Mouse (Mus musculus) frontal cortex, postnatal 36 days (tissue): ENCODE results near the gene Gbgt1.

Experiments
- DNase-seq, 2 experiments: peaks; one replicate each; pipeline ENCODE4 v3.0.0; 2022; ENCODE audit warnings: low spot score in 2 of 2

The Gbgt1 gene

GRCm38 (mm10) chr2:28528354-28528730 is 31.7 kb downstream of the Gbgt1 start:
- DNase-seq: no peak

- no peak for DNase-seq
Measured at GRCm38 (mm10) chr2:28529856-28530255, 33.2 kb downstream of the Gbgt1 start.

DNA sequence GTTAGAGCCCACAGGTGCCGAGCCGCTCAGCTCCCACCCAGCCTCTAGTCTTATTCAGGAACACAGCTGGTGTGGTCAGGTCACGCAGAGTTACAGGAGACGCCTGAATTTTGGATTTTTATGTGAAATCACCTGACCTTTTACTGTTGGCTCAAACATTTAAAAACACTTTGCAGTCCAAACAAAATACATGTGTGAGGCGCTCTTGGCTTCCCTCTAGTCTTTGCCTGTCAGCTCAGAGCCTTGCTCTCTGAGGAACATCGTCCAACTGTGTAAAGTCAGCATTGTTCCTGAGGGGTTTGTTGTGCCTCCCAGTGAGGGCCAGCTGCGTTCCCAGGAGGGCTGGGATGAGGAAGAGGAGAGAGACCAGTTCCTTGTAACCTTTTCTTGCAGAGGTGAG is 33.6 kb downstream of the Gbgt1 start:
- no peak for DNase-seq

DNA sequence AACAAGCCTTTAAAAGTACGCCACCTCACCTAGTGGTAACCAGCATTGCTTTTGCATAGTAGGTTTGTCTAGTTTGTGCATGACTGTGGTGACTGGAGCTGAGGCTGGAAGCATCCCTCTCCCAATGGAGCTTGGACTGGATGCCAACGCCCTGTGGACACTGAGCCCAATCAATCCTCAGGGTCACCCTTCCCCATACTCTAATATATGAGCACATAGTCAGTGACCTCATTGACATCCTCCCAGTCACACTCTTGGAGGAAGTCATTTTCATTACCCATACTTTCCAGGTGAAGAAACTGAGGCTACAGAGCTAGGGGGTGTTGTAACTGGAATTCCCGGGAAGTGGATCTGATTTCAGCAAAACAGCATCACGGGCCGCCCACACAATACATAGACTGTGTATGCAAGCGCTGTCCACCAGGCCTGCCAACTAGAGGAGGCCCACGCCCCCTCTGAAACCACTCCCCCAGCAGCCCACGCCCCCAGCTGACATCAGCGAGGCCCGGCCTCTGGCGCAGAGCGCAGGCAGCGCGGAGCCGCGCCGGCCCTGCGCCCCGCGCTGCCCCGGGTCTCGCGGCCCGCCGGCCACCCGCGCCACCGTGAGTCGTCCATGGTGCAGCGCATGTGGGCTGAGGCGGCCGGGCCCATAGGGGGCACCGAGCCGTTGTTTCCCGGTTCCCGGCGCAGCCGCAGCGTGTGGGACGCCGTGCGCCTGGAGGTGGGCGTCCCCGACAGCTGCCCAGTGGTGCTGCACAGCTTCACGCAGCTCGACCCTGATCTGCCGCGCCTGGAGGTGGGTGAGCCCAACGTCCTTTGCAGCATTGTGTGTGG is 36.5 kb downstream of the Gbgt1 start:
- DNase-seq: peak; percentile 89 to 90

GRCm38 (mm10) chr2:28533901-28534435 is 37.3 kb downstream of the Gbgt1 start:
- no peak for DNase-seq

GRCm38 (mm10) chr2:28534436-28535262 is 38.0 kb downstream of the Gbgt1 start:
- no peak for DNase-seq

- DNase-seq: no peak
Measured at GRCm38 (mm10) chr2:28535263-28535540, 38.5 kb downstream of the Gbgt1 start.

DNA sequence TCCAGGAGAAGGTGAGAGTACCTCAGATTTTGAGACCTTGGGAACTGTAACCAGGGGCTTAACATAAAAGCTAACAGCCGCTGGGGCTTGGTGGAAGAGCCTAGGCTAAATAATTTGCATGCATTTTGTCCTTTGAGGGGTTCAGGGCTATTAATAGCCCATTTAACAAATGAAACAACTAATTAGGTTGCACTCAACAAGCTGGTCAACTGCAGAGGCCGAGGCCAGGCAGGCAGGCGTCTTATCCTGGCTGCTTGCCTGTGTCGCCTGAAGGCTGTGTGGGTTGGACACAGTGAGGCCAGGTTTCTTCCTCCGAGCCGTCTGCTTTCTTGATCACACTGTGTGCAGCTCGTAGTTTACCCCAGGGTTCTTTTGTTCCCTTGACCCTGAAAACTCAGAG is 39.0 kb downstream of the Gbgt1 start:
- peak in 1 of 2 experiments; percentile 71 for DNase-seq

- no peak for DNase-seq
Measured at GRCm38 (mm10) chr2:28536166-28536565, 39.5 kb downstream of the Gbgt1 start.

- no peak for DNase-seq
Measured at GRCm38 (mm10) chr2:28536766-28537633, 40.3 kb downstream of the Gbgt1 start.

DNA sequence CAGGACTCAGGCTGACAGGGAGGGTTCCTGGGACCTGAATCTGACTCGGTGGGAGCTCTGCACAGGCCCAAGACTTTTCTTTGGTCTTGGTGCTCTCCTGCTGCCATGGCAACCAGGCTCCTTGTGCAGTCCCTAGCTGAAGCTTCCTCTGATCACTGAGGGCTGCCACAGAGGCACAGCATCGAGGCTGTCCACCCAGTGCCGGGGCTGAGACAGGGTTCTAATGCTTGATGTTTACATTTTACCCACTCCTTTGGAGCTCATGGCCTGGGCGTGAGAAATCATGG is 40.9 kb downstream of the Gbgt1 start:
- DNase-seq: no peak

DNA sequence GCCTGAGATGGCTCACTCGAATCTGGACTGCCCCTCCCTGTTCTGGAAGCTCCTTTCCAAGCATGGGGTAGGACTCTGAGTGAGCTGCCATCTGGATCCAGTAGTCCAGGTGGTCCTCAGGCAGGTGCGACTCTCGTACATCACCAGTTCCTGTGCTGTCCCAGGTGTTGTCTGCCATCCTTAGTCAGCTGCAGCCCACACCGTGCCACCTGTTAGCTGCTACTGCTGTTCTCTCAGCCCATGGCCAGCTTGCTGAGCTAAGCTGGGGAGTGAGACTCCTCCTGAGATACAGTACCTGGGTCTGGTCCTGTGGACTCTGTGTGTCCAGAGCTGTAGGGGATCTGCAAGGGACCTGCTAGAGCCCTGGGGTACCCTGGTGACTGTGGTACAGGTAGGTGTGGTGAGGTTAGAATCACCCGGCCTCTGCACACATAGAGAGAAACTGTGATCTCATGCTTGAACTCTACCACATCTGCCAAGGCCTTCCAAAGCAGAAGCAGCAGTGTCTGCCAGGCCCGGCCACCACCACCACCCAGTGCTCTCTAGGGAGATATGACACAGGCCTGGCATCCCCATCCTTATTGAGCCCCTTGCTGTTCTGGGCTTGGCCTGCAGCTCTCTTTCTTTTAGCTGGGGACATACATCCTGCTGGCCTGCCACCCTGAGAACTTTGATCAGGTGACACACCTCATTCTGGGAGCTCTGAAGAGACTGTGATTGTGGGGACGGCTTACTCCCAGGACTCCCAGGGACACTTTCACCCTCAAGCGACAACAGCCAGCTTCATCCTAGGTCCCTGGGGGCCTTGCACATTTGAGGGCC is 41.5 kb downstream of the Gbgt1 start:
- DNase-seq: no peak

DNA sequence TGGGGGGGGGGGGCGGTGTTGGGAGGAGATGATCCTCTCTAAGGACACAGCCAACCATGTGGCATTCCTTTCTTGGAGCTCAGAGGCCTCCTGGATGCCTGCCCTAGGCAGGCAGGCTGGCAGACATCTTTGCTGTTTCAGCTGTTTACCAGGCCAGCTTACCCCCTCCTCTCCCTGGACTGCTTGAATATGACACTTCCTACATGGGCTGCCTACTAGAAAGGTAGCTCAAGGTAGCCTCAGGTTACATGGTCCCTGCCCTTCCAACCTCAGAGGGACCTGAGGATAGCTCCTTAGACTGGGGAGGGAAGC is 42.1 kb downstream of the Gbgt1 start:
- no peak for DNase-seq

- DNase-seq: peak; percentile 61 to 68
Measured at GRCm38 (mm10) chr2:28539206-28539605, 42.5 kb downstream of the Gbgt1 start.

DNA sequence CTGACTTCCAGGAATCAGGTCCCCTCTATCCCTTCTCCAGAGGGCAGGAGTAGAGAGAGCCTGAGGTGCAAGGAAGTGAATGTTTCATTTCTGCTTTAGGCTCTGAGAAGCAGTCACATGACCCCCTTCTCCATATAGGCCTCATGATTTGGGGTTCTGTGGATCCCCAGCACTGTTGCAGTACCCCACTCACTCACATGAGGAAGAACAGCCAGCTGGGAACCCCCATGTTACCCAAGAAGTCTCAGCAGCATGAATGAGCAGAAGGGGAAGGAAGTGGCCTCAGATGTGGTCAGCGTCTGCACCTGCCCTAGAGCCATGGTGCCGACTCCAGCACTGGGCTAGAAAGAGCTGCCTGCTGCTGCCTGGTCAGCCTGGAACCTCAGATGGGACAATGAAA is 43.3 kb downstream of the Gbgt1 start:
- no peak for DNase-seq

DNA sequence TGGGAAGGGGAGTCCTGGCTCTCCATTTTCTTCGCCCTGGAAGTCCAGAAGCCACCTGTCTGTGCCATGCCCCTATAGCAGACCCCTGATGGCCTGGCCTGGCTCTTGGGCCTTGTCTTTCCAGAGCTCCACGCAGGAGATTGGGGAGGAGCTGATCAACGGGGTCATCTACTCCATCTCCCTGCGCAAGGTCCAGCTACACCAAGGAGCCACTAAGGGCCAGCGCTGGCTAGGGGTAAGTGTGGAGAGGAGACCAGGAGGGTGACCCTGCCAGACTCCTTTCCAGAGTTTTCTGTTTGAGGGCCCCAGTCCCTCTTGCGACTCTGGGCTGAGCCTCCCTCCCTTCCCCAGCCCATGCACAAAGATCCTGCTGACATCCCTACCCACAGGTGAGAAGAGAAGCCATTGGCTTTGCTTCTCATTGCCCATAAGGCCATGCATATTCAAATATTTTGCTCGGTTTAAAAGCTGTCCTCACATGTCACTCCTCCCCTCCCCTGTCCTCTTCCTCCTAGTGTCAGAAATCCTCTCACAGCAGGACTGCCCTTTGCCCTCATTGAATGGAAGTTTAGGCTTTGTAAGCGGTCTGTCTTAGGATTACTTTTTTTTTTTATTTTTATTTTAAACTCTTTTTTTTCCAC is 44.0 kb downstream of the Gbgt1 start:
- DNase-seq: no peak

DNA sequence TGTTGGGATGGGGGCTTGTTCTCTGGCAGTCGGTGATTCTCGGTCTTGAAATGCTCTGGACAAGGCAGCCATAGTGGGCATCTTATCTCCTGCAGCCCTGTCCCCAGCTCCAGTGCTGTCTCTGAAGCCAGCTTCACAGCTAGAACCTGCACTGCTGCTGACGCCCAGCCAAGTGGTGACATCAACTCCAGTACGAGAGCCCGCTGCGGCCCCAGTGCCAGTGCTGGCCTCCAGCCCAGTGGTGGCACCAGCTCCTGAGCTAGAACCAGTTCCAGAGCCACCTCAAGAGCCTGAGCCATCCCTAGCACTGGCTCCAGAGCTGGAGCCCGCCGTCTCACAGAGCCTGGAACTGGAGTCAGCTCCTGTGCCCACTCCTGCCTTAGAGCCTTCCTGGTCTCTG is 47.2 kb downstream of the Gbgt1 start:
- DNase-seq: peak; percentile 51 to 54

DNA sequence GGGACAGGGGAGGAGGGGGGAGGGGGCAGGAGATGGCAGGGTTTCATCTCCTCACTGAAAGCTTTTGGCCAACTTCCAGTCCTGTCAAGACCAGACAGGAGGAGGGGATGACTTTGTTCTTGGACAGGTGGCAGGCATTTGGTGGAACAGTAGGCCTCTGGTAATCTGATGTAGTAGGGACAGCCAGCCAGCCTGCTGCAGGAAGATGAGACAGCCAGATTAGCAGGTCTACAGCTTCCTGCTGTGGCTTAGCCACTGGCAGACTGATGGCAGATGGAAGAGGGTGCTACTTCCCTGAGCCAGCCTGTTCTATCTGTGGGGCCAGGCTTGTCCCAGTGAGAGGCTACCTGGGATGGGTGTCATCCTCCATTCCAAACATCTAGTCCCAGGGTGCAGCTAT is 49.3 kb downstream of the Gbgt1 start:
- no peak for DNase-seq

DNA sequence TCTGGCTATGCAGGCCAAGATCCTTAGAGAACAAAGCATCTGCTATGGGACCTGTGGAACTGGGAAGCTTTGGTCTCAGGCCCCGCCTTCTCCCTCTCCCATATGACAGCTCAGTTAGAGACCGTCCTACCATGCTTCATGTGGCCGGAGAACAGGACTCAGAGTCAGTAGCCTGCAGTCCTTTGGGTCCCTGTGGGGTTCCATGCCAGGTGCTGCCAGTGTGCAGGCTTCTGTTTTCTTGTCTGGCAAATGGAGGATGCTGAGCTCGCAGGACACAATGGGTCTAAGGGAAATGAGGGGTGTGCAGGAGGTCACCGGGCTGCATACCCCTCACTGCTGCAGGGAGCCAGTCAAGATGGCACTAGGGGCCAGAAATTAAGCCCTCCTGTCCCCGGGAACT is 49.9 kb downstream of the Gbgt1 start:
- DNase-seq: no peak

DNA sequence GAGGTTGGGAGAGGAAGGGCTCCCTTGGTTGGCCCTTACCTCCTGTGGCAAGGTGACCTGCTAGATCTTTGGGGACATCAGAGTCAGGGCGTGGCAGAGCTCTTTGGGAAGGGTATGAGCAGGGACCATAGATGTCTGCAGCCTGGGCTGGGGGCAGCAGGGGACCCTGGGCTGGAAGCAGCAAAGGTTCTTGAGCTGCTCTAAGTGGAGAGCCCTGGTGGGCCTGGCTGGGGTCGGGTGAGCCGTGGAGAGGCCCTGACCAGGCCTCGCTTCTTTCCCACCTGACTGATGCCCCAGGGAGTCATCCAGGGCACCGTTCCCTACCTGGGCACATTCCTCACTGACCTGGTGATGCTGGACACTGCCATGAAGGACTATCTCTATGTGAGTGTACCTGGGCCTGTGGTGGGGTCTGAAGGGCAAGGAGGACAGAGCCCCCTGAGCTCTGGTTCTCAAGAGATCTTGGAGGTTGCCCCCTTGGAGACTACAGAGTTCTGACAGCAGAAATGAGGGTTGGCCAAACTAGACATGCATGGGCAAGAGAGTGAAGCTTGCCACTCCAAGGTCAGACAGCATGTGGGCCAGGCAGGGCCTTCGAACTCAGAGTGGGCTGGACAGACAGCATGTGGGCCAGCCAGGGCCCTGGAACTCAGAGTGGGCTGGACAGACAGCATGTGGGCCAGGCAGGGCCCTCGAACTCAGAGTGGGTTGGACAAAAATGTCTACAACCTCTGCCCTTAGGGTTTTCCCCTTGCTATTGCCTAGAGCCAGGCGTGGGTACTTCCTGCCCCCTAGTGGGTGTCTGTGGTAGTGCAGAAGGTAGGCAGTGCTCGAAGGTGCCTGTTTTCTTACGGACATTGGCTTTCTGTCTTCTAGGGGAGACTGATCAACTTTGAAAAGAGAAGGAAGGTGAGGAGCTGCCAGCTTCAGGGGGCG is 50.8 kb downstream of the Gbgt1 start:
- peak; percentile 78 to 82 for DNase-seq
